Mouse (Mus musculus): ENCODE results near the gene Rai1. TPM values are rescaled to one million over a fixed set of nuclear protein-coding genes. Genes with fewer than 3 reads are reported as not detected.

The Rai1 gene
- total RNA-seq, 2 experiments from 2014 or later = 85.4 to 86.3 TPM

DNA sequence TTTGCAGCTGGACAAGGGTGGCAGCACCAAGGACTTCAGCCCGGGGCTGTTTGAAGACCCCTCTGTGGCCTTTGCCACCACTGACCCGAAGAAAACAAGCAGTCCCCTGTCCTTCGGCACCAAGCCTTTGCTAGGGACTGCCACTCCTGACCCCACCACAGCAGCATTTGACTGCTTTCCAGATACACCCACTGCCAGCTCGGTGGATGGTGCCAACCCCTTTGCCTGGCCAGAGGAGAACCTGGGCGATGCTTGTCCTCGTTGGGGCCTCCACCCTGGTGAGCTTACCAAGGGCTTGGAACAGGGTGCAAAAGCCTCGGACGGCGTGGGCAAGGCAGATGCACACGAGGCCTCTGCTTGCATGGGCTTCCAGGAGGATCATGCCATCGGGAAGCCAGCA is 82.3 kb downstream of the Rai1 start:
- no peak for DNase-seq (ENCODE audit: extremely low spot score in 1 of 2, low spot score in 2 of 2)
- TF ChIP-seq CTCF (IDR thresholded peaks at IDR 0.05) = no peak
- no peak overlapping the region for H3K4me3 ChIP-seq
- H3K27ac ChIP-seq = no peak overlapping the region; the same call in 1 of the 2 replicates
- intact Hi-C loops (cut with DNase I) = no loop called here

DNA sequence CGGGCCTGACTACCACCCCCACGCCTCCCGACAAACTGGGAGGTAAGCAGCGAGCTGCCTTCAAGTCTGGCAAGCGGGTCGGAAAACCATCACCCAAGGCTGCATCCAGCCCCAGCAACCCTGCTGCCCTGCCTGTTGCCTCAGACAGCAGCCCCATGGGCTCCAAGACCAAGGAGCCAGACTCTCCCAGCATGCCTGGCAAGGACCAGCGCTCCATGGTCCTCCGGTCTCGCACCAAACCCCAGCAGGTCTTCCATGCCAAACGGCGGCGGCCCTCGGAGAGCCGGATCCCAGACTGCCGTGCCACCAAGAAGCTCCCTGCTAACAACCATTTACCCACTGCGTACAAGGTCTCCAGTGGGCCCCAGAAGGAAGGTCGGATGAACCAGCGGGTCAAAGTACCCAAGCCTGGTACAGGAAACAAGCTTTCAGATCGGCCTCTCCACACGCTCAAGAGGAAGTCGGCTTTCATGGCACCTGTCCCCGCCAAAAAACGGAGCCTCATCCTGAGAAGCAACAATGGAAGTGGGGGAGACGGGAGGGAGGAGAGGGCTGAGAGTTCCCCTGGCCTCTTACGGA is 83.6 kb downstream of the Rai1 start:
- DNase-seq (ENCODE audit: extremely low spot score in 1 of 2, low spot score in 2 of 2) = no peak
- no peak for TF ChIP-seq CTCF (IDR thresholded peaks at IDR 0.05)
- intact Hi-C loops (cut with DNase I) = loop anchor here (2.0 kb wide), 1 partner anchor 74 kb away; no protein-coding TSS in a partner anchor
- H3K27ac ChIP-seq = no peak overlapping the region
- H3K4me3 ChIP-seq = no peak overlapping the region

DNA sequence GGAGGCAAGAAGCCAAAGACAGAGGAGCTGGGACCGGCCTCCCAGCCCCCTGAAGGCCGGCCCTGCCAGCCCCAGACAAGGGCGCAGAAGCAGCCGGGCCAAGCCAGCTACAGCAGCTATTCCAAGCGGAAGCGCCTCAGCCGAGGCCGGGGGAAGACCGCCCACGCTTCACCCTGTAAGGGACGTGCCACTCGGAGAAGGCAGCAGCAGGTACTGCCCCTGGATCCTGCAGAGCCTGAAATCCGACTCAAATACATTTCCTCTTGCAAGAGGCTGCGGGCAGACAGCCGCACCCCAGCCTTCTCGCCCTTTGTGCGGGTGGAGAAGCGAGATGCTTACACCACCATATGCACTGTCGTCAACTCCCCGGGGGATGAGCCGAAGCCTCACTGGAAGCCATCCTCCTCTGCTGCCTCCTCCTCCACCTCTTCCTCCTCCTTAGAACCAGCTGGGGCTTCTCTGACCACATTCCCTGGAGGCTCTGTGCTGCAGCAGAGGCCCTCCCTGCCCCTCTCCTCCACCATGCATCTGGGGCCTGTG is 84.8 kb downstream of the Rai1 start:
- TF ChIP-seq CTCF (IDR thresholded peaks at IDR 0.05) = no peak
- intact Hi-C loops (cut with DNase I) = loop anchor here (2.0 kb wide), 1 partner anchor 75 kb away; no protein-coding TSS in a partner anchor
- peak overlapping the region; percentile 44 for H3K27ac ChIP-seq
- H3K4me3 ChIP-seq = no peak overlapping the region
- peak in 1 of 2 experiments; percentile 47 for DNase-seq (ENCODE audit: extremely low spot score in 1 of 2, low spot score in 2 of 2)

DNA sequence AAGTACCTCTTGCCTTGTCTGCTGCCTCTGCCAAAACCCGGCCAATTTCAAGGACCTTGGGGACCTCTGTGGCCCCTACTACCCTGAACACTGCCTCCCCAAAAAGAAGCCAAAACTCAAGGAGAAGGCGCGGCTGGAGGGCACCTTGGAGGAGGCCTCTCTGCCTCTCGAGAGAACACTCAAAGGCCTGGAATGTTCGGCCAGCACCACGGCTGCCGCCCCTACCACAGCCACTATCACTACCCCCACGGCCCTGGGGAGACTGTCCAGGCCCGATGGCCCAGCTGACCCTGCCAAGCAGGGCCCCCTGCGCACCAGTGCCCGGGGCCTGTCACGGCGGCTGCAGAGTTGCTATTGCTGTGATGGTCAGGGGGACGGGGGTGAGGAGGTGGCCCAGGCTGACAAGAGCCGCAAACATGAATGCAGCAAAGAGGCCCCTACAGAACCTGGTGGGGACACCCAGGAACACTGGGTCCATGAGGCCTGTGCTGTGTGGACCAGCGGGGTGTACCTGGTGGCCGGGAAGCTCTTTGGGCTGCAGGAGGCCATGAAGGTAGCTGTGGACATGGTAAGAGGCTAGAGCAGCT is 85.3 kb downstream of the Rai1 start:
- intact Hi-C loops (cut with DNase I) = no loop called here
- DNase-seq (ENCODE audit: extremely low spot score in 1 of 2, low spot score in 2 of 2) = no peak
- Histone ChIP-seq H3K4me3 (no peak overlapping the region), H3K27ac (peak overlapping the region; percentile 44)
- no peak for TF ChIP-seq CTCF (IDR thresholded peaks at IDR 0.05)

DNA sequence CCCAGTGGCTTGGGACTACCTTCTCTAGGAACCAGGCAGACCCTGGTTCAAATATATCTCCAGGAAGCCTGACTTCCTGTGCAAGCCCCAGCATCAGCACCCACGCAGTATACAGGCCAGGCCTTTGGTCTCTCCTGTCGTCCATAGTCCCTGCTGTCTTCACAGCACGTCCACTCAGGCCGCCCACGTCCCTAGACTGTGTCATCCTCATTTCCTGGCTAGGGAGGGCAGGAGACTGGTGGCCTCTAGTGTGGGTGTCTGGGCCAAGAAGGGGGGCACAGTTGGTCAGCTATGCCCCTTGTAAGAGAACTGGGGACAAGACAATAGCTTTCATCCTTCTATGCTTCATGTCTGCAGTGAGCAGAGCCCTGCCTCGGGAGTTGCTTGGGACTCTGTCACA is 87.7 kb downstream of the Rai1 start:
- peak overlapping the region; percentile 17; the same call in 1 of the 2 replicates for H3K27ac ChIP-seq
- DNase-seq (ENCODE audit: extremely low spot score in 1 of 2, low spot score in 2 of 2) = no peak
- intact Hi-C loops (cut with DNase I) = no loop called here
- no peak overlapping the region for H3K4me3 ChIP-seq
- no peak for TF ChIP-seq CTCF (IDR thresholded peaks at IDR 0.05)

DNA sequence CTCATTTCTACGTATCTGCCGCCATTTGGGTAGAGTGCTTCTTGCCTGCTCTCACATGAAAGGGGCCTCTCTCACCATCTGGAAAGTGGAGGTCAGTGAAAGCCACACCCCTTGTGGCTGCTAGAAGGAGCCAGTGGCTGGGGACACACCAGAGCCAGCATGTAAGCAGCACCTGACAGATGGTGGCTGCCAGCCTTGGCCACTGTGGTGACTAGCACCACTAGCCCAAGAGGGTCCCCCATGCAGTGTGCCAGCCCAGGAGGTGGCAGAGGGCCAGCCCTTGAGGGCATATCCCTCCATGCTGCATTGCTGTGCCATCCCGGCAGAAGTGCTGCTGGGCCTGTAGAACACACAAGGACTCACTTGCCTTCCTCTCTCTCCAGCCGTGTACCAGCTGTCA is 88.7 kb downstream of the Rai1 start:
- intact Hi-C loops (cut with DNase I) = no loop called here
- H3K4me3 ChIP-seq = no peak overlapping the region
- no peak for DNase-seq (ENCODE audit: extremely low spot score in 1 of 2, low spot score in 2 of 2)
- no peak for TF ChIP-seq CTCF (IDR thresholded peaks at IDR 0.05)
- no peak overlapping the region for H3K27ac ChIP-seq

DNA sequence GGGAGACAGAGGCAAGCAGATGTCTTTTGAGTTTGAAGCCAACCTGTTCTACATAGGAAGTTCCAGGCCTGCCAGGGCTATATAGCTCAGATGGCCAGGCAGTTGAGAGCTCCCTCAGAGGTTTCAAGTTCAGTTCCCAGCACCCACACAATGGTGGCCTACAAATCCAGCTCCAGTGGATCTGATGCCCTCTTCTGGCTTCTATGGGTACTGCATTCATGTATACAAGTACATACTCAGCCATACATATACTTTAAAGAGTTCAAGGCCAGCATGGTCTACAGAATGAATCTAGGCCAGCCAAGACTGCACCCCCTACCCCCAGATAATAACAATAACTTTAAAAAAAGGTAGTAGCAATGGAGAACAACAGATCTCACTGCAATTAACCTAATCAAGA is 90.3 kb downstream of the Rai1 start:
- Histone ChIP-seq H3K4me3 (no peak overlapping the region), H3K27ac (no peak overlapping the region)
- no peak for DNase-seq (ENCODE audit: extremely low spot score in 1 of 2, low spot score in 2 of 2)
- intact Hi-C loops (cut with DNase I) = loop anchor here (5.0 kb wide), 1 partner anchor 313 kb away; no protein-coding TSS in a partner anchor
- peak; percentile 58 for TF ChIP-seq CTCF (IDR thresholded peaks at IDR 0.05)

DNA sequence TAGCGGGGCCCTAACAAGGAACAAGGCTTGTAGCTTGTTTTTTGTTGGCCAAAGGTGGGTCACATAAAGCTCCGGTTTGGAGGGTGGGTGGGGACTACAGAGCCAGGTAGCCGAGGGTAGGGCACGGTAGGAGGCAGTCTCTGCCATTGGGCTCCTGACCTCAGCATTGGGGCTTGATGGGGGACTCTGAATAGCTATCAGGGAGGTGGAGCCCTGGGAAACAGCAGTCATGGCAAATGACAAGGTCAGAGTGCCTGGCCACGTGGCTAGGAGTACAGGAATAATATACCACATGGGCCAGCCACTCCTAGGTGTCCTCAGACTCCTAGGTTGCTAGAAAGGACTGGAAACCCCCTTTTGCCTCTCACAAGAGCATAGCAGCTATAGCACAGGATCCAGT is 91.5 kb downstream of the Rai1 start:
- intact Hi-C loops (cut with DNase I) = loop anchor here (5.0 kb wide), 1 partner anchor 314 kb away; no protein-coding TSS in a partner anchor
- no peak for TF ChIP-seq CTCF (IDR thresholded peaks at IDR 0.05)
- H3K4me3 ChIP-seq = no peak overlapping the region
- H3K27ac ChIP-seq = no peak overlapping the region
- no peak for DNase-seq (ENCODE audit: extremely low spot score in 1 of 2, low spot score in 2 of 2)

DNA sequence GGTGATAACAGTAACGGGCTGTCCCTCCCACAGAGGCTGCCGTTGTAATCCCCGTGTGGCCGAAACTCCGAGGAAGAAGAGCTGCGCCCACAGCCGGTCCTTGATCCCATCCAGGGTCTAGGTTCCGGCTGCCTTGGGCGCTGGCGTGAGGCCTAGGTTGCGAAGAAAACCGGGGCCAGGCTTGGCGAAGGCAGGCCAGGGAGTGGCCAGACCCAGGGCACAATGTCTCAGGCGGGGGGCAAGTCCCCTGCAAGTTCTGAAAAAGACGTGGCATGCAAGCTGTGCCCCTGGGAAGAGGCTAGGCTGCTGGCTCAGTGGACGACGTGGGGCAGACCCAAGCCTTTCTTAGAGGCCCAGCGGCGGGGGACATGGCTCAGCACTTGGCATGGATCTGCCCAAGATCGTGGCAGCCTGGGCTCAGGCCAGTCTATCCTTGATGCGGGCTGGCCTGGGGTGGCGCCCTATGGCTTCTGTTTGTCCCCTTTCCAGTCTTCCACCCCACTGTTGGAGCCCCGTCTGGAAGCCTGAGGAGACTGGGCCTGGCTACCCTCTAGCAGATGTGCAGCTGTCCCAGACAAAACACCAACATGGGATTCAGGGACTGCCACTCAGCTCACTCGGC is 93.3 kb downstream of the Rai1 start:
- Histone ChIP-seq H3K4me3 (no peak overlapping the region), H3K27ac (no peak overlapping the region)
- no peak for DNase-seq (ENCODE audit: extremely low spot score in 1 of 2, low spot score in 2 of 2)
- no peak for TF ChIP-seq CTCF (IDR thresholded peaks at IDR 0.05)
- intact Hi-C loops (cut with DNase I) = loop anchor here (2.0 to 5.0 kb wide), 2 partner anchors 95 to 316 kb away; no protein-coding TSS in a partner anchor

DNA sequence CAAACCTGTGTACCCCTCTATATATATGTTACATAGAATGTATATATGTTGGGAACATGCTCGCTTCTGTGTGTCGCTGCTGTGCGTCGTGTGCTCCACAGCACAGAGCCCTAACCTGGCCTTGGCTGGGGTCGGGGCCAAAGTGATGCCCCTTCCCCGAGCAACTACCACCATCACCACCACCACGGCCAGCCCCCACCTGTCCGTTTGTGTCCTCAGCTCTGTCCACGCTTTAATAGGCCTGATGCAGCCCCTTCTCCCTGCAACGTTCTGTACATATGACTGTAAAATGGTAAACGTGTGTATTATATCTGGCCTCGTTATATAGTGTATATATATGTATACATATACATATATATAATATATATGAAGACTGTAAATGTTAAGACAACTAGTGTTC is 93.8 kb downstream of the Rai1 start:
- no peak overlapping the region for H3K27ac ChIP-seq
- no peak for TF ChIP-seq CTCF (IDR thresholded peaks at IDR 0.05)
- no peak overlapping the region for H3K4me3 ChIP-seq
- intact Hi-C loops (cut with DNase I) = loop anchor here (2.0 to 5.0 kb wide), 2 partner anchors 94 to 316 kb away; no protein-coding TSS in a partner anchor
- DNase-seq (ENCODE audit: extremely low spot score in 1 of 2, low spot score in 2 of 2) = no peak

DNA sequence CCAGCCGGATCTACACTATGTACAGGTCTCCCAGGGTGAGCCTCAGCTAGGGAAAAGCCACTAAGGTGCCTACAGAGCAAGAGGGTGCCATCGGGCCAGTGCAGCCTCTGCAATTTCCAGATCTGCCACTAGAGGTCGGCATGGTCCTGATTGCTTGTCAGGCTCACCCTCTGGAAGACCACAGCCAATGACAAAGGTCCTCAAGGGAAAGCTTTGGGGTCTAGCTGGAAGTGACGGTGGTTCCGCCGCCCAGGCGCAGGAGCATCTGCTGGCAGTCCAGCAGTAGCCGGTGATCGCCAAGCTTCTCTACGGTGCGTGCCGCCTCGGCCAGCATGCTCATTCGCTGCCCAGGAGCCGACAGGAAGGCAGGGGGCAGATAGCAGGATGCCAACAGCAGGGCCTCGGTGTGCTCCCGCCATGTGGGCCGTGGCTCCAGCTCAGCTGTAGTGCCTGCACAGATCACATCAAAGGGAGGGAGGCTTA is 94.9 kb downstream of the Rai1 start:
- peak; percentile 90 to 96 for DNase-seq (ENCODE audit: extremely low spot score in 1 of 2, low spot score in 2 of 2)
- Histone ChIP-seq H3K27ac (peak overlapping the region; percentile 45; the same call in 1 of the 2 replicates), H3K4me3 (no peak overlapping the region)
- peak; percentile 100 for TF ChIP-seq CTCF (IDR thresholded peaks at IDR 0.05)
- intact Hi-C loops (cut with DNase I) = loop anchor here (2.0 to 5.0 kb wide), 3 partner anchors 93 to 317 kb away; no protein-coding TSS in a partner anchor

DNA sequence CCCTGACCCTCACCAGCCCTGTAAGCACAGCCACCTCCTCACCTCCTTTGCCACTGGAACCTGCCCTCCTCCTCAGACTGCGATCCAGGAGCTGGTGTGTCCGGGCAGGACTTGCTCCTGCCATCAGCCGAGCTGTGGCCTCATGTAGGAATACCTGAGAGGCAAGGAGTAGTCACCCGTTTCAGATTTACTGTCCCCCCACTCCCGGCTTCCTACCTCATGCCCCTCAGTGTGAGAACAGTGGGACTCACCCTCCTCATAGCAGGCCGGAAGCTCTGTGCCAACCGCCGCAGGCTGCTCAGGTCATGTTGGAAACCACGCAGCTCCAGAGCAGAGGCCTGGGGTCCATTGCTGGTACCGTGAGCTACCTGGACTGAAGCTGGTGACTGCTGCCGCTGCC is 95.6 kb downstream of the Rai1 start:
- Histone ChIP-seq H3K4me3 (no peak overlapping the region), H3K27ac (no peak overlapping the region)
- no peak for TF ChIP-seq CTCF (IDR thresholded peaks at IDR 0.05)
- DNase-seq (ENCODE audit: extremely low spot score in 1 of 2, low spot score in 2 of 2) = no peak
- intact Hi-C loops (cut with DNase I) = loop anchor here (2.0 kb wide), 1 partner anchor 212 kb away; no protein-coding TSS in a partner anchor

Data from left cerebral cortex, adult 2 months (tissue).